Mouse (Mus musculus) monocyte, adult 5-6 weeks (primary cell): ENCODE data around the gene Omp. TPM values are rescaled to one million over a fixed set of nuclear protein-coding genes. Genes with fewer than 3 reads are reported as not detected.

ENCODE experiments used
- ATAC-seq: fragments of 153-309, 156-312 bp; replicated peaks from 2 replicates; pipeline ENCODE4 v1.8.0; 2017; ENCODE audit warnings: mild to moderate bottlenecking; ENCODE audit not compliant: low TSS enrichment, insufficient number of reproducible peaks, severe bottlenecking, poor library complexity, low FRiP score
- total RNA-seq: library from RNA; stranded (forward); fragments of 200-1000, 200-491, 200-594 nt; gene quantifications from 3 replicates; pipeline ENCODE4 v1.2.3, GENCODE M21; 2017

Omp gene
- total RNA-seq, 1 experiment from 2014 or later, result not detected

- ATAC-seq, result no peak
These were observed 1.1 kb upstream of the Omp start for GRCm38 (mm10) chr7:98146447-98146845.

GRCm38 (mm10) chr7:98145842-98146446, 642 bp upstream of the Omp start:
- ATAC-seq, result no peak

- ATAC-seq, result no peak
These were observed 2.7 kb downstream of the Omp start for GRCm38 (mm10) chr7:98142648-98143047.

GRCm38 (mm10) chr7:98142247-98142646, 3.1 kb downstream of the Omp start:
- ATAC-seq, result no peak

GRCm38 (mm10) chr7:98141206-98141605, 4.1 kb downstream of the Omp start:
- ATAC-seq, result no peak

GRCm38 (mm10) chr7:98140597-98140996, 4.7 kb downstream of the Omp start:
- ATAC-seq, result no peak

- ATAC-seq, result no peak
These were observed 6.1 kb downstream of the Omp start for GRCm38 (mm10) chr7:98139216-98139615.

- ATAC-seq, result no peak
These were observed 7.3 kb downstream of the Omp start for GRCm38 (mm10) chr7:98137995-98138394.

GRCm38 (mm10) chr7:98137583-98137982, 7.7 kb downstream of the Omp start:
- ATAC-seq, result no peak

GRCm38 (mm10) chr7:98131751-98132150, 13.6 kb downstream of the Omp start:
- ATAC-seq, result no peak

GRCm38 (mm10) chr7:98125473-98125872, 19.8 kb downstream of the Omp start:
- ATAC-seq, result no peak

- ATAC-seq, result no peak
These were observed 20.6 kb downstream of the Omp start for GRCm38 (mm10) chr7:98124701-98125100.

GRCm38 (mm10) chr7:98121673-98122072, 23.6 kb downstream of the Omp start:
- no peak for ATAC-seq

GRCm38 (mm10) chr7:98121241-98121640, 24.1 kb downstream of the Omp start:
- no peak for ATAC-seq

GRCm38 (mm10) chr7:98120325-98120724, 25.0 kb downstream of the Omp start:
- peak; percentile 87 for ATAC-seq

GRCm38 (mm10) chr7:98119961-98120232, 25.4 kb downstream of the Omp start:
- ATAC-seq, result no peak

GRCm38 (mm10) chr7:98119179-98119960, 25.9 kb downstream of the Omp start, which contains the start of gene Myo7a:
Myo7a (minus strand) TSS chr7:98119524.
- no peak for ATAC-seq

- no peak for ATAC-seq
These were observed 28.2 kb downstream of the Omp start for GRCm38 (mm10) chr7:98117012-98117660.

- ATAC-seq, result no peak
These were observed 30.6 kb downstream of the Omp start for GRCm38 (mm10) chr7:98114656-98115055.

- ATAC-seq, result no peak
These were observed 34.1 kb downstream of the Omp start for GRCm38 (mm10) chr7:98111233-98111632.
